Mouse (Mus musculus): ENCODE data around the gene Rnd1. TPM values are rescaled to one million over a fixed set of nuclear protein-coding genes. Genes with fewer than 3 reads are reported as not detected.

Gene Rnd1
- polyA plus RNA-seq, 1 experiment from 2014 or later, result 7.1 TPM

GRCm38 (mm10) chr15:98647308-98647707, 30.0 kb downstream of the Rnd1 start:
- no peak overlapping the region for H3K27ac ChIP-seq (replicated peaks)
- DNase-seq (ENCODE audit: low spot score), result no peak
- no peaks in the 10 kb centered on the region for H3K4me1 ChIP-seq
- no peak overlapping the region for H3K4me3 ChIP-seq
- peaks cover 100% of the 10 kb centered on the region for H3K36me3 ChIP-seq
- WGBS, result 95% methylated on average over 10 of the region's 10 CpGs
- H3K9me3 ChIP-seq (replicated peaks), result no peaks in the 10 kb centered on the region
- H3K27me3 ChIP-seq (ENCODE audit: low read depth, poor library complexity, severe bottlenecking), result no peaks in the 10 kb centered on the region

DNA sequence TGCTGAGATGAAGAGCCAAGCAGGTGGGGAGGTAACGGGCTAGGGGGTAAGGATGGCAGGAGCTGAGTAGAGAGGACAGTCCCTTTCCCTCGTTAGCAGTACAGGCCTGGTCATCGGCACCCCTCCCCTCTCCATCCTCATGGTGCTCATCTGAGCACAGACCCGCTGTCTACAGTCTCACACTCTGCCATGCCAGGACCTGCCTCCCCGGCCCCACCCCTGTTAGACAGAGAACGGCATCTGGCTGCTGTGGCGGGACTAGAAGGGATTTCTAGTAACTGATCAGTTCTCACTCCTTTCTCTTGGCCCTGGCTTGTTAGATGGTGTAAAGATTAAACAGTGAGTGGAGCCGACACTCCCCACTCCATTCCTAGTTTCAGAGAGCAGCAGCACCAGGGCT, 30.5 kb downstream of the Rnd1 start:
- Histone ChIP-seq H3K27me3 (ENCODE audit: low read depth, poor library complexity, severe bottlenecking) (no peaks in the 10 kb centered on the region), H3K27ac (replicated peaks) (no peak overlapping the region), H3K9me3 (replicated peaks) (no peaks in the 10 kb centered on the region), H3K36me3 (peaks cover 100% of the 10 kb centered on the region), H3K4me1 (no peaks in the 10 kb centered on the region), H3K4me3 (no peak overlapping the region)
- DNase-seq (ENCODE audit: low spot score), result no peak
- WGBS, result 88% methylated on average over 8 of the region's 8 CpGs

DNA sequence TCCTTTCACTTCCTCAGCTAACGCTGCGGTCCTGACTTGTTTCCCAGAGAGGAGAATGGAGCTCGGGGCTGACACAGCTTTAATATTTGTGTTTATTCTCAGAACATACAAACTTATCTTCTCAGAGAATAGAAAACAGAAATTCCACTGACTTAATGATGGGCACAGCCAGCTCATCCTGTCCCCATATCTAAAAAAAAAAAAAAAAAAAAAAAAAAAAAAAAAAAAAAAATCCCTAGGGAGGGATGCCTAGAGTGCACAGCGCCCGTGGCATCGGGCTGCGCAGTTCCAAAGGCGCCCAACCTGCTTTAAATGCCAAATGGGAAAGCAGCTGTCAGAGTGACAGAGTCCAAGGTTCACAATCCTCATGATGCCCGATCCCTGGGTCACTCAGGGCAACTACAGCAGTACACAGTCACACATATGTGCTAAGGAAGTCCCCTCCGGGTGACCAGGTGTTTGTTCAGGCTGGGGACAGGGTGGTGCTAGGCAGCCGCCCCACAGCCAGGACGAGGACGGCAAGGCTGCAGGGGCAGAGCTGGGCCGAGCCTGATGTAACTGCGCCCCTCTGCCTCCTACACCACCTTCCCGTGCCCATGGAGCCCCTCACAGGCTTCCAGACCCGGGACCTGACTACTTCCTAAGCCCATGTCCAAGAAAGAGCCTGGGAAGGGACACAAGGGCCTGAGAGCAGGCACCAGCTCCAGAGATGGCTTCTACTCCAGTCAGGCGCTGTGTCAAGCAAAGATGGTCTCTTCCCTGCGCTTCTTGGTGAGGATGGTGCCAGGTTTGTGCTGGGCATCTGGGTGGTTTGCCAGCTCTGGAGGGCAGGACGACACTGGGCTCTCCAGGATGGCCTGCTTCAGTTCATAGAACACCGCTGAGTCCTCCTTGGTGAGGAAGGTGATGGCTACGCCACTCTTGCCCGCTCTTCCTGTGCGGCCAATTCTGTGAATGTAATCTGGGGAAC, 31.9 kb downstream of the Rnd1 start:
- 94% methylated on average over 24 of the region's 24 CpGs for WGBS
- Histone ChIP-seq H3K4me3 (no peak overlapping the region), H3K27ac (replicated peaks) (no peak overlapping the region), H3K4me1 (no peaks in the 10 kb centered on the region), H3K9me3 (replicated peaks) (no peaks in the 10 kb centered on the region), H3K27me3 (ENCODE audit: low read depth, poor library complexity, severe bottlenecking) (no peaks in the 10 kb centered on the region), H3K36me3 (peaks cover 100% of the 10 kb centered on the region)
- DNase-seq (ENCODE audit: low spot score), result no peak

GRCm38 (mm10) chr15:98644406-98644805, 32.9 kb downstream of the Rnd1 start:
- no peaks in the 10 kb centered on the region for H3K4me1 ChIP-seq
- 91% methylated on average over 12 of the region's 12 CpGs for WGBS
- H3K27ac ChIP-seq (replicated peaks), result no peak overlapping the region
- DNase-seq (ENCODE audit: low spot score), result no peak
- H3K4me3 ChIP-seq, result no peak overlapping the region
- H3K36me3 ChIP-seq, result peaks cover 100% of the 10 kb centered on the region
- no peaks in the 10 kb centered on the region for H3K27me3 ChIP-seq (ENCODE audit: low read depth, poor library complexity, severe bottlenecking)
- H3K9me3 ChIP-seq (replicated peaks), result no peaks in the 10 kb centered on the region

- DNase-seq (ENCODE audit: low spot score), result no peak
- 49% methylated on average over 8 of the region's 8 CpGs for WGBS
These were observed 37.1 kb downstream of the Rnd1 start for GRCm38 (mm10) chr15:98640157-98640556.

GRCm38 (mm10) chr15:98637155-98637554, 40.1 kb downstream of the Rnd1 start:
- Histone ChIP-seq H3K4me1 (peaks cover 58% of the 10 kb centered on the region), H3K27me3 (ENCODE audit: low read depth, poor library complexity, severe bottlenecking) (peaks cover 49% of the 10 kb centered on the region), H3K36me3 (peaks cover 41% of the 10 kb centered on the region), H3K27ac (replicated peaks) (no peak overlapping the region), H3K4me3 (peak overlapping the region; percentile 90), H3K9me3 (replicated peaks) (no peaks in the 10 kb centered on the region)
- DNase-seq (ENCODE audit: low spot score), result no peak
- 37% methylated on average over 3 of the region's 3 CpGs for WGBS

More at GRCm38 (mm10) chr15:98640157-98640556, 37.1 kb downstream of the Rnd1 start:
- Histone ChIP-seq H3K27ac (replicated peaks) (no peak overlapping the region), H3K4me3 (no peak overlapping the region), H3K4me1 (peaks cover 28% of the 10 kb centered on the region), H3K9me3 (replicated peaks) (no peaks in the 10 kb centered on the region), H3K27me3 (ENCODE audit: low read depth, poor library complexity, severe bottlenecking) (peaks cover 22% of the 10 kb centered on the region), H3K36me3 (peaks cover 71% of the 10 kb centered on the region)

GRCm38 (mm10) chr15:98636517-98636916, 40.7 kb downstream of the Rnd1 start:
- Histone ChIP-seq H3K36me3 (peaks cover 35% of the 10 kb centered on the region), H3K27ac (replicated peaks) (peak overlapping the region; percentile 98), H3K9me3 (replicated peaks) (no peaks in the 10 kb centered on the region), H3K4me3 (peak overlapping the region; percentile 90), H3K27me3 (ENCODE audit: low read depth, poor library complexity, severe bottlenecking) (peaks cover 55% of the 10 kb centered on the region), H3K4me1 (peaks cover 64% of the 10 kb centered on the region)
- 46% methylated on average over 5 of the region's 5 CpGs for WGBS
- no peak for DNase-seq (ENCODE audit: low spot score)

DNA sequence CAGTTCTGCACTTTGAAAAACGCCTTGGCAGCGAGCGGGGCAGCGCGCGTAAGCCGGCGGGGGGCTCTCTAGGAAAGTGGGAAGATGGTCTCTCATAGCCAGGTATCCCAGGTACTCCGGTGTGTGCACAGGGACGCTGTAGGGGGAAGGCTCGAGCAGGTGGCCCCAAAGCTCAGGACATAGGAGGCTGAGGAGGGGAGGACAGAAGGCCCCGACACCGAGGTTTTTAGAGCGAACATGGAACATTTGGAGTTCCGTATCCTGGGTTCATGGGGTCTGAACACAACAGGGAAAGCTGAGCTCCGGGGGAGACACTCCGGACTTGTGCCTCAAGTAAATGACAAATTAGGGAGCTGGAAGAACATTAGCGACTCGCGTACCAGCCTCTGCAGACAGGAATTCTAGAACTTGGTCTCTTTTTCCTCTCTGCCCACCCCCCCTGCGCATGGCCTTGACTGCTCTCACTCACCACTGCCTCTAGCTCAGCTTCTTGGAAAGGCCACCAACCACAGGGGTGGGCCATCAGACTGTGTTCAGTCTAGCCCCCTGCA, 41.9 kb downstream of the Rnd1 start:
- Histone ChIP-seq H3K36me3 (peaks cover 23% of the 10 kb centered on the region), H3K4me1 (peaks cover 75% of the 10 kb centered on the region), H3K4me3 (peak overlapping the region; percentile 90), H3K9me3 (replicated peaks) (no peaks in the 10 kb centered on the region), H3K27me3 (ENCODE audit: low read depth, poor library complexity, severe bottlenecking) (peaks cover 67% of the 10 kb centered on the region), H3K27ac (replicated peaks) (peak overlapping the region; percentile 98)
- DNase-seq (ENCODE audit: low spot score), result peak; percentile 43
- WGBS, result under 1% methylated on average over 21 of the region's 21 CpGs

- peak; percentile 93 for DNase-seq (ENCODE audit: low spot score)
- Histone ChIP-seq H3K36me3 (peaks cover 16% of the 10 kb centered on the region), H3K27me3 (ENCODE audit: low read depth, poor library complexity, severe bottlenecking) (peaks cover 74% of the 10 kb centered on the region), H3K4me1 (peaks cover 82% of the 10 kb centered on the region), H3K27ac (replicated peaks) (peak overlapping the region; percentile 98), H3K9me3 (replicated peaks) (no peaks in the 10 kb centered on the region), H3K4me3 (peak overlapping the region; percentile 90)
- WGBS, result 2% methylated on average over 58 of the region's 65 CpGs
These were observed 42.6 kb downstream of the Rnd1 start for GRCm38 (mm10) chr15:98634541-98635081.

- Histone ChIP-seq H3K36me3 (peaks cover 10% of the 10 kb centered on the region; the same call in 1 of the 2 replicates), H3K4me1 (peaks cover 88% of the 10 kb centered on the region), H3K27me3 (ENCODE audit: low read depth, poor library complexity, severe bottlenecking) (peaks cover 81% of the 10 kb centered on the region)
These were observed 43.3 kb downstream of the Rnd1 start for GRCm38 (mm10) chr15:98633822-98634470.

DNA sequence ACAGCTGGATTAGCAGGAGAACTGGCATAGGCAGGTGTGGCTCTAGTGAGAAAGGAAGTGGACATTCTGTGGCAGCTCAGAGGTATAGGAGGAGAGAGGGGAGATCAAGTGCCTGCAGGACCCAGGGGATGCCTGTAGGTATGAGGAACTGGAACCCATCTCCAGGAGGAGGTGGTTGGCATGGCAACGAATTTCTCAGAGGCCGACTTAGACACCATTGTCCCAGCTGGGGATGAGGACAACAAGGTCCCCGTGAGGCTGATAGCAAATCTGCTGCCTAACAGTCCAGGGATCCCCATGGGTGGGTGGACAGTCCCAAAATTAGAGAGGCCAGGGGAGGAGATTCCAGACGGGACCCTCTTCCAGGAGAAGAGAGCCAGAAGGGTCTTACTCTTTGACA, 44.3 kb downstream of the Rnd1 start:
- peak overlapping the region; percentile 90 for H3K4me3 ChIP-seq
- no peaks in the 10 kb centered on the region for H3K9me3 ChIP-seq (replicated peaks)
- H3K27me3 ChIP-seq (ENCODE audit: low read depth, poor library complexity, severe bottlenecking), result peaks cover 91% of the 10 kb centered on the region
- 0% methylated on average over 4 of the region's 4 CpGs for WGBS
- peak; percentile 63 for DNase-seq (ENCODE audit: low spot score)
- H3K4me1 ChIP-seq, result peaks cover 98% of the 10 kb centered on the region
- peaks cover 5% of the 10 kb centered on the region; the same call in 1 of the 2 replicates for H3K36me3 ChIP-seq
- H3K27ac ChIP-seq (replicated peaks), result peak overlapping the region; percentile 98

More at GRCm38 (mm10) chr15:98633822-98634470, 43.3 kb downstream of the Rnd1 start:
- DNase-seq (ENCODE audit: low spot score), result no peak
- under 1% methylated on average over 25 of the region's 25 CpGs for WGBS
- H3K27ac ChIP-seq (replicated peaks), result peak overlapping the region; percentile 98
- H3K4me3 ChIP-seq, result peak overlapping the region; percentile 90
- no peaks in the 10 kb centered on the region for H3K9me3 ChIP-seq (replicated peaks)

DNA sequence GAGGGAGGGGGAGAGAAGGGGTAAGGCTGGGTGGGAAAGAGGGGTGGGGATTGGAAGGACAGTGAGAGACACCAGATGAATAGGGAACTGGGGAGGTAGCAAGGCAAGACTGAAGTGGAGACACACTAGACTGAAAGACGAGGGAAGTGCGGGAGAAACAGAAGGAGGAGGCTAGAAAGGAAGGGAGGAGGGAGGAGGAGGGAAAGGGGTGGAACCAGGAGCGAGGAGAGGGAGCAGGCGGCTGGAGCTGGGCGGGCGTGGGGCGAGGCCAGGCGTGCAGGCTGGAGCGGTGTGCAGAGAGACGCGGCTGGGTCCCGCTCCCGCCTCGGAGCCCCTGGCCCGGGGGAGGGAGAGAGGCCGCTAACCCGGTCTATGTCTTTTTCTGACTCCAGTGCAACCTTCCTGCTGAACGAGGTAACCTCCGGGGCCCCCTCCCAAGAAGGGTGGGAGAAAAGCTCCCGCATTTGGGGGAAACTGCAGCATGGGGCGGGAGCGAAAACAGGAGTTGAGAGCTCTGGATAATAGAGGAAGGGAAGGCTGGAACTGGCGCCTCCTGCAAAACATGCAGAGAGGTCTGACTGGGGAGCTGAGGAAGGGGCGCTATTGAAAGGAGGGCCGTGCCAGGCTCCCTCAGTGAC, 45.0 kb downstream of the Rnd1 start:
- peak; percentile 78 for DNase-seq (ENCODE audit: low spot score)
- peak overlapping the region; percentile 98 for H3K27ac ChIP-seq (replicated peaks)
- H3K4me1 ChIP-seq, result peaks cover 91% of the 10 kb centered on the region
- under 1% methylated on average over 24 of the region's 25 CpGs for whole genome bisulfite sequencing
- H3K36me3 ChIP-seq, result peaks cover 2% of the 10 kb centered on the region; the same call in 1 of the 2 replicates
- H3K4me3 ChIP-seq, result peak overlapping the region; percentile 90
- H3K9me3 ChIP-seq (replicated peaks), result no peaks in the 10 kb centered on the region
- peaks cover 97% of the 10 kb centered on the region for H3K27me3 ChIP-seq (ENCODE audit: low read depth, poor library complexity, severe bottlenecking)
